Mouse (Mus musculus) neural tube, embryonic 12.5 days (tissue): Measurements from ENCODE around the gene Atp5g2. TPM values are rescaled to one million over a fixed set of nuclear protein-coding genes. Genes with fewer than 3 reads are reported as not detected.

ENCODE experiments used
- ATAC-seq: fragments of 200-750 bp; cut with Nextera tagmentation; 2 replicates; pipeline ENCODE4 v1.8.0; 2017; ENCODE audit warnings: low read depth, mild to moderate bottlenecking, moderate TSS enrichment, moderate library complexity; ENCODE audit not compliant: low FRiP score
- H3K27ac ChIP-seq: fragments of 300-500 bp; sonication (generic); 2 replicates; pipeline ENCODE4 v1.5.1; 2016
- H3K27me3 ChIP-seq: fragments of 300-500 bp; sonication (generic); replicated peaks from 2 replicates; pipeline ENCODE4 v1.6.1; 2016; ENCODE audit warnings: mild to moderate bottlenecking
- H3K36me3 ChIP-seq: fragments of 300-500 bp; sonication (generic); 2 replicates; pipeline ENCODE4 v1.6.1; 2016; ENCODE audit warnings: mild to moderate bottlenecking
- H3K4me1 ChIP-seq: fragments of 300-500 bp; sonication (generic); 2 replicates; pipeline ENCODE4 v1.6.1; 2016
- H3K4me2 ChIP-seq: fragments of 300-500 bp; sonication (generic); replicated peaks from 2 replicates; pipeline ENCODE4 v1.6.1; 2016; ENCODE audit warnings: mild to moderate bottlenecking
- H3K4me3 ChIP-seq: fragments of 300-500 bp; sonication (generic); 2 replicates; pipeline ENCODE4 v1.5.1; 2016
- H3K9ac ChIP-seq: fragments of 300-500 bp; sonication (generic); 2 replicates; pipeline ENCODE4 v1.6.1; 2016; ENCODE audit warnings: mild to moderate bottlenecking
- H3K9me3 ChIP-seq: fragments of 300-500 bp; sonication (generic); 2 replicates; pipeline ENCODE4 v1.6.1; 2016; ENCODE audit warnings: mild to moderate bottlenecking
- WGBS: fragments of 180-500 bp; shearing (Covaris S2); methylation state at CpG from one replicate; pipeline ENCODE4 v1.1.7; 2016; 5-methylcytosine and 5-hydroxymethylcytosine counted together
- microRNA counts: library from miRNA; unstranded; fragments of <30 nt; microRNA quantifications from one replicate; lab custom pipeline; 2017
- microRNA-seq: library from miRNA; unstranded; fragments of <30 nt; microRNA quantifications from one replicate; pipeline ENCODE4, GENCODE M21; 2017
- polyA plus RNA-seq: library from polyadenylated mRNA; unstranded; fragments of >200 nt; fragmentation: Nextera tagmentation; extraction: Ambion mirVana; gene quantifications from 2 replicates; pipeline ENCODE4 v1.2.1, GENCODE M21; 2016

Atp5g2 gene
- polyA plus RNA-seq, 1 experiment from 2014 or later = 61.1 TPM

DNA sequence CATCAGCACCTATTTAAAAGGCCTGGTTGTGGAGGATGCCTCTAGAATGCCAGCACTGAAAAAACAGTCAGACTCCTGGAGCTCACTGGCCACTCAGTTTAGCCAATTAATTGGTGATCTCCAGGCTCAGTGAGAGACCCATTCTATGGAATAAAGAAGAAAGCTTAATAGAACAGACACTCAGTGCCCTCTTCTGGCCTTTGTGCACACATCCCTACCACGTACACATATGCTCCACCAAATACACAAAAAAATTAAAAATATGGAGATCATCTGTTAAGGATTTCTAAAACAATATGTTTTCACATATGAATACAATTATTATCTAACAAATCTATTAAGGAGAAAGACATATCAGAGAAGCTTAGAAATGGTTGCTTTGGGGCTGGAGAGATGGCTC is 51.4 kb downstream of the Atp5g2 start:
- Histone ChIP-seq H3K27ac (no peak overlapping the region), H3K9ac (no peak overlapping the region), H3K4me3 (no peak overlapping the region), H3K36me3 (no peaks in the 10 kb centered on the region), H3K9me3 (no peaks in the 10 kb centered on the region), H3K27me3 (no peaks in the 10 kb centered on the region), H3K4me2 (no peak overlapping the region), H3K4me1 (peaks cover 7% of the 10 kb centered on the region)
- no peak for ATAC-seq
- WGBS = 84% methylated on average over 1 of the region's 1 CpGs

GRCm38 (mm10) chr15:102619486-102619885 is 52.7 kb downstream of the Atp5g2 start:
- 93% methylated on average over 5 of the region's 5 CpGs for whole genome bisulfite sequencing
- Histone ChIP-seq H3K4me3 (no peak overlapping the region), H3K4me2 (no peak overlapping the region), H3K27me3 (no peaks in the 10 kb centered on the region), H3K9me3 (no peaks in the 10 kb centered on the region), H3K4me1 (peaks cover 5% of the 10 kb centered on the region), H3K9ac (no peak overlapping the region), H3K27ac (no peak overlapping the region), H3K36me3 (no peaks in the 10 kb centered on the region)
- no peak for ATAC-seq

DNA sequence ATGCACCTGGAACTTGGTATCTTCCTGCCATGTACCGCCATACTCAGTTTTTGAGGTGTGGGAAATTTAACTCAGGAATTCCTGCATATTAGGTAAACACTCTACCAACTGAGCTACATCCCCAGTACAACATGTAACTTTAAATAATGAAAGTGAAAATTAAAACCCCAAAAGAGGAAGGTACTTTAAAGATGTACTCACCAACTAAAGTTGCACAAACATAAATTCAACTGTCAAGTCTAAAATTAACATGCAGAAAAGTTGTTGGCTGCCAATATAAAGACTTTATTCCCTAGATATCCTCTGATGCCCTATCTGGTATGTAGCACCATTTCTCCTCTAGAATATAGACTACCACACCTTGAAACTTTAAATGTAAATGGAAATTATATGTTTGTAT is 54.5 kb downstream of the Atp5g2 start:
- ATAC-seq = no peak
- H3K9ac ChIP-seq = no peak overlapping the region
- H3K9me3 ChIP-seq = no peaks in the 10 kb centered on the region
- H3K27me3 ChIP-seq = no peaks in the 10 kb centered on the region
- no peak overlapping the region for H3K4me3 ChIP-seq
- H3K4me2 ChIP-seq = no peak overlapping the region
- no peaks in the 10 kb centered on the region for H3K36me3 ChIP-seq
- H3K4me1 ChIP-seq = no peaks in the 10 kb centered on the region
- no peak overlapping the region for H3K27ac ChIP-seq
- WGBS = 96% methylated on average over 1 of the region's 1 CpGs

GRCm38 (mm10) chr15:102616174-102616573 is 56.0 kb downstream of the Atp5g2 start:
- Histone ChIP-seq H3K9me3 (no peaks in the 10 kb centered on the region), H3K27ac (no peak overlapping the region), H3K36me3 (no peaks in the 10 kb centered on the region), H3K4me1 (no peaks in the 10 kb centered on the region), H3K4me3 (no peak overlapping the region), H3K27me3 (no peaks in the 10 kb centered on the region), H3K9ac (no peak overlapping the region), H3K4me2 (no peak overlapping the region)
- no peak for ATAC-seq
- 98% methylated on average over 2 of the region's 2 CpGs for WGBS

DNA sequence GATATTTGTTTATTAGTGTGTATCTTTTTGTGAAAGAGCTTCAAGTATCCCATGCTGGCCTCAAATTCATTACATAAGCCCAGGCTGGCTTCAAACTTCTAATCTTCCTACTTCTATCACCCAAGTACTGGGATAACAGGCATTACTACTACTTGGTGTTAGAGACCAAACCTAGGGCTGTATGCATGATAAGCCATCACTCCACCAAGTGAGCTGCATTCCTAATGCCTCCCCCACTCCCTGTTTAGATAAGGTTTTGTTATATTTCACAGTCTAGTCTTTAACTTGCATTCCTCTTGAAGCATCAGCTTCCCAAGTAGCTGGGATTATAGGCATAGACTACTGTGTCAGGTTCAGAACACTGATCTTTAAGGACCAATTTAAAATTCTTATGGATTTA is 57.9 kb downstream of the Atp5g2 start:
- no peak for ATAC-seq
- Histone ChIP-seq H3K27ac (no peak overlapping the region), H3K4me2 (no peak overlapping the region), H3K27me3 (no peaks in the 10 kb centered on the region), H3K4me3 (no peak overlapping the region), H3K36me3 (no peaks in the 10 kb centered on the region), H3K9me3 (no peaks in the 10 kb centered on the region), H3K9ac (no peak overlapping the region), H3K4me1 (no peaks in the 10 kb centered on the region)

DNA sequence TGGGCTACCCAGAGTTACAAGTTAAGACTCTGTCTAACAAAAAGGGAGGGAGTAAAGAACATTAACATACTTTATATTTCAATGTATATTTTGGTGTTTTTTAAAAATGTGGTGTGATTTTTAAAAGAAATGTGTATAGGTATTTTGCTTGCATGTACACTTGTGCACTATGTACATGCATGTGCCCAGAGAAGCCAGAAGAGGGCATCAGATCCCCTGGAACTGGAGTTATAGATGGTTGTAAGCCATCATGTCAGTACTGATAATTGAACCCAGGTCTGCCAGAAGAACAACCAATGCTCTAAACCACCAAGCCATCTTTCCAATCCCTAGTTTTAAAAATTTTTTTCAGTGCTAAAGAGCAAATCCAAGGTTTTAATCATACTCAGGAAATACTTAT is 59.2 kb downstream of the Atp5g2 start:
- H3K9me3 ChIP-seq = no peaks in the 10 kb centered on the region
- no peak overlapping the region for H3K4me2 ChIP-seq
- ATAC-seq = no peak
- H3K9ac ChIP-seq = no peak overlapping the region
- H3K4me1 ChIP-seq = no peaks in the 10 kb centered on the region
- H3K27ac ChIP-seq = no peak overlapping the region
- H3K36me3 ChIP-seq = no peaks in the 10 kb centered on the region
- H3K4me3 ChIP-seq = no peak overlapping the region
- H3K27me3 ChIP-seq = no peaks in the 10 kb centered on the region

MicroRNA genes within 50 kb of the gene (microRNA counts, 519-probe panel; counts per million panel counts)
- 342 counts per million, percentile 67 among the panel's probes with 10 or more counts for microRNA mmu-miR-688 (lab: Ali Mortazavi, UCI)

Small RNA genes lying within 50 kb of the gene (microRNA-seq; reads per million reads assigned to microRNA genes)
- not detected for gene Mir688

Other genes with a start within 250 kb of the Atp5g2 start
- gene Amhr2, start 227.0 kb downstream of the Atp5g2 start, polyA plus RNA-seq = 0.23 TPM in 2 replicates
- 80.5 and 80.6 TPM in 2 replicates for gene Prr13, start 213.3 kb downstream of the Atp5g2 start, polyA plus RNA-seq
- gene Pcbp2, start 201.8 kb downstream of the Atp5g2 start, polyA plus RNA-seq = 144 and 152 TPM in 2 replicates
- not detected in 2 replicates for gene Gm10337, start 168.6 kb downstream of the Atp5g2 start, polyA plus RNA-seq
- 48.8 and 51.9 TPM in 2 replicates for gene Map3k12, start 155.3 kb downstream of the Atp5g2 start, polyA plus RNA-seq
- gene Tarbp2, start 154.2 kb downstream of the Atp5g2 start, polyA plus RNA-seq = 97.9 and 105 TPM in 2 replicates
- gene Npff, start 147.4 kb downstream of the Atp5g2 start, polyA plus RNA-seq = 4.8 and 5.4 TPM in 2 replicates
- not detected in 2 replicates for gene Gm28047, start 47.3 kb downstream of the Atp5g2 start, polyA plus RNA-seq
- gene Atf7, start 46.9 kb downstream of the Atp5g2 start, polyA plus RNA-seq = 22.0 and 23.9 TPM in 2 replicates
- 39.1 and 47.3 TPM in 2 replicates for gene Calcoco1, start 49.8 kb upstream of the Atp5g2 start, polyA plus RNA-seq
- 6.5 and 17.7 TPM in 2 replicates for gene Hoxc13, start 248.8 kb upstream of the Atp5g2 start, polyA plus RNA-seq